Mouse (Mus musculus): ENCODE data around the gene R3hdm4.
"Not testable (repeated sequence)": the region's sequence is repeated elsewhere in the genome, so short reads cannot be mapped to it uniquely, and the experiment has no call there.

DNA sequence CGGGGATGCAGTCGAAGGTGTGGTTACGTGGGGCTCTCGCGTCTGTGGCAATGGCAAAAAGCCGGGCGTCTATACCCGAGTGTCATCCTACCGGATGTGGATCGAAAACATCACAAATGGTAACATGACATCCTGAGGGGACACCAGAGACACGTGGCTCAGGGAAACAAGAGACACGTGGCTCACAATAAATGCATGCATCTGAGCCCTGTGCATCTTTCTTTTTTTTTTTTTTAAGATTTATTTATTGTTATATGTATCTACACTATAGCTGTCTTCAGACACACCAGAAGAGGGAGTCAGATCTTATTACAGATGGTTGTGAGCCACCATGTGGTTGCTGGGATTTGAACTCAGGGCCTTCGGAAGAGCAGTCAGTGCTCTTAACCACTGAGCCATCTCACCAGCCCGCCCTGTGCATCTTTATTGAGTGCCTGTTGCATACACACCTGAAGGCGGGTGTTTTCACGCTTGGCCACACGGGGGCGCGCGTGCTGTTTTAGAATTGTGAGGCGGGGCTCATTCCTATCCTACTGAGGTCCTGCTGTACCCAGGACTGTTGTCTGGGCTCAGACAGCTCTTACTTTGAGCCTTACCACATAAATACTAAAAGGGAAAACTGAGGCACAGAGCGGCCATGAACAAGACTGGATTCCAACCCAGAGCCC is 28.4 kb downstream of the R3hdm4 start:
- peak; percentile 74 for TF ChIP-seq CTCF (IDR thresholded peaks at IDR 0.05; ENCODE audit: borderline replicate concordance, insufficient read depth, low read depth, low read length)
- TF ChIP-seq POLR2A (IDR thresholded peaks at IDR 0.05; ENCODE audit: borderline replicate concordance, insufficient read depth, low read length): not testable (repeated sequence)

Measured in cerebellum, adult 2 months (tissue).